Mouse (Mus musculus): ENCODE results near the gene Grap2.
"Not testable (repeated sequence)": the region's sequence is repeated elsewhere in the genome, so short reads cannot be mapped to it uniquely, and the experiment has no call there.

The Grap2 gene

GRCm38 (mm10) chr15:80567139-80567538 lies 5.3 kb upstream of the Grap2 start:
- no peak for DNase-seq

DNA sequence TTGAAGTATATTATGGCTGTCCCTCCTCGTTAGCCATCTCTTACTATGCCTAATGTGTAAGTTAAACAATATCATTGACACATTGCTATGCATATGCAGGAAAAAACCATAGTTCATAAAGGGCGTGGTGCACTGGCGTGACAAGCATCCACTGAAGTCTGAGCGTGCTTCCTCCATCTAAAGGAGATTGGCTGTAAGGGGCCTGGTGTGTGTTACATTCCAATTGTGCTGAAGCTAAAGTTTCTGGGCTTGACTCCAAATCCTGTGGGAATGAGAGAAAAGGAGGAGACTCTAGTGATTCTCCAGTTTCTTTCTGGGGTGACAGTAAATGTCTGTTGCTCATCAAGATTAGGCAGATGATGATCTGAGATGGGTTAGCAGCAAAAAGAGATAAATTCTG lies 4.7 kb upstream of the Grap2 start:
- DNase-seq = no peak

- DNase-seq = no peak
Measured at GRCm38 (mm10) chr15:80569205-80569604, 3.2 kb upstream of the Grap2 start.

DNA sequence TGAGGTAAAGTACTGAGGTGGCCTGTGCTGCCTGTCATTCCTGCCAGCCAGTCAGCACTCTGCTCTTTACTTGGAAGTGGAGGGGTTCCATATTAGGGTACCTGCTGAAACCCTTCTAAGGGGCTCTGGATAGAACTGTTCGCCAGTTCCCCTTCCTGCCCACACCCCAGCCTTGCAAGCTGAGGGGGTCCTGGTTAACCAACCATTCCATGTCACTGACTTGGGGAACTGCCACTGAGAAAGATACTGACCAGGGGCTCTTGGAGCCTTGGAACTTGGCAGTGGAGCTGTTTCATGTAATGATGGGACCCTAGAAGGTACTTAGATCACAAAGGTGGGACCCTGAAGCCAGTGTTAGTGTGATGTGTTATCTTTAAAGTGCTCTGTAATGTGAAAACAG lies 2.2 kb upstream of the Grap2 start:
- DNase-seq = no peak

DNA sequence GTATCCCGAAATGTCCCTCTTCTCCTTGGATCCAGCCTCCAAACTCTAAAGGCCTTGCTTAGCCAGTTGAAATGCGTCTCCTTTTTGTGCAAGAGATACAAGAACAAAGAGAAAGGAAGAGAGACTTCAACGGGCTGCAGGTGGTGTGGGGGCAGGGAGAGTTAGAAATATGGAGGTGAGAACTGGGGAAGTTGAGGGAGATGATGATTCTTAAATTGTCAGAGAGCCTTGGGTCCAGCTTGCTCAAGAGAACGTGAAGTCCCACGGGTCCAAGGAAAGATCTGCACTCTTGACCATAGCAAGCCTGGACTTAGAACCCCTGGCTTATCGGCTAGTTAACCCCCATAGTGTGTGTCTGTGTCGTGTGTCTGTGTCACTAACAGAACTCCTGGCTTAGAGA lies 783 bp upstream of the Grap2 start:
- DNase-seq = no peak

- DNase-seq = no peak
Measured at GRCm38 (mm10) chr15:80572811-80573520, 572 bp downstream of the Grap2 start.

GRCm38 (mm10) chr15:80574211-80575040 lies 2.0 kb downstream of the Grap2 start:
- DNase-seq = no peak

GRCm38 (mm10) chr15:80575817-80576370 lies 3.5 kb downstream of the Grap2 start:
- no peak for DNase-seq

DNA sequence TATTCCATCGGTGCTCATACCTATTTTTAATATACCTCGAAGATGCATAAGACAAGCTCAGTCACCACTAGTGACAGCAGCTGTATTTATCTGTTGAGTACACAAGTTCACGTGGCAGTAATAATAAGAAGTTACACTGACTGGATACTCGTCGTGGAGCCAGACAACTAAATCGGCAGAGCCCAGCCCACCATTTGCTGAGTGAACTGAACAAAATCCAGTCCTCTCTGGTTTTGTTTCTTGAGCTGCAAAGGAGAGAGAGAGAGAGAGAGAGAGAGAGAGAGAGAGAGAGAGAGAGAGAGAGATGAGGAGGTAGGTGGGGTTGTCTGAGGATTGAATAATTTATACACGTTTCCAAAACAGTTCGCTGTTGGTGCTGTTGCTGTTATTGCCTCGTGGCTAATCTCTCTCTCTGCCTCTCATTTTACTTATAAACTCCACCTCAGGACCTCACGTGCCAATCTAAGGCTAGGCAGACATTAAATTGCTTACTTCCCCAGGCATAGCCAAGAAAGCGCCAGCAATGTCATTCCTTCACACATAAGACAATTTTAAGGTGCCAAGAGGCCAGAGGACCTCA lies 4.1 kb downstream of the Grap2 start:
- no peak for DNase-seq

DNA sequence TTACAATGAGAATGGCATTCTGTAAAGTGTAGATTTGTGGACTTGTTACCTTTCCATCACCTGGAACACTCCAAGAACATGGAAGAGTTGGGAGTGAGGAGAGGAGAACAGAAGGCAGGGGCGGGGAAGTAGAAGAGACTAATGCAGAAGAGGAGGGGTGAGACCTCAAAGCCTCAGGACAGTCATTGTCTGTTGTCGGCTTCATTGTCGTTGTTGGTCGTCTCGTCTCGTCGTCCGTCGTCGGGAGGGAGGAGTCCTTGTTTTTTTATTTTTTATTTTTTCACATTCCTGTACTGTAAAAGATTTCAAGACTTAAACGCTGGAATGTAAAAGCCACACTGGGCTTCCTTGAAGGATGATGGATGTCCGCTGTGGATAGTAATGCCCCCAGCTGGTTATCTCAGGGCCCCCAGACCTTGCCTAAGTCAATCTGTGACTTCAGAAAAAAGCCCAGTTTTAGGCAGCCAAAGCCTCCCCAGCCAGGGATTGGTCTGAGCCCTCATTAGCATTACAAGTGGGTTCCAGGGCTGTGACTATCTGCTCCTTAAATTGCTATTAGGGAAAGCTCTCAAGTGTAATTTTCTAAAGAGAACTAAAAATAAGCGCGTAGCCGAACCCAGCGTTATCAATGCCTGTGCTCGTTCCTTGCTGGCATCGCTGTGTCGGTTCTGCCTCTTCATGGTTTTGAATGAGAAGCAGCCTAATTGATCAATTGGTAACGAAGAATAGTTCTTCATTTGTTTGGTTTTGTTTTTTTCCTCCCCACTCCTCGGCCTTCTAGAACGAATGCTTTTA lies 5.0 kb downstream of the Grap2 start:
- DNase-seq = no peak

- no peak for DNase-seq
Measured at GRCm38 (mm10) chr15:80579121-80579520, 6.7 kb downstream of the Grap2 start.

GRCm38 (mm10) chr15:80580585-80580984 lies 8.2 kb downstream of the Grap2 start:
- DNase-seq = not testable (repeated sequence)

- no peak for DNase-seq
Measured at GRCm38 (mm10) chr15:80582581-80583495, 10.4 kb downstream of the Grap2 start.

- no peak for DNase-seq
Measured at GRCm38 (mm10) chr15:80586296-80586695, 13.9 kb downstream of the Grap2 start.

GRCm38 (mm10) chr15:80590641-80591040 lies 18.2 kb downstream of the Grap2 start:
- no peak for DNase-seq

GRCm38 (mm10) chr15:80592737-80593136 lies 20.3 kb downstream of the Grap2 start:
- DNase-seq = no peak

DNA sequence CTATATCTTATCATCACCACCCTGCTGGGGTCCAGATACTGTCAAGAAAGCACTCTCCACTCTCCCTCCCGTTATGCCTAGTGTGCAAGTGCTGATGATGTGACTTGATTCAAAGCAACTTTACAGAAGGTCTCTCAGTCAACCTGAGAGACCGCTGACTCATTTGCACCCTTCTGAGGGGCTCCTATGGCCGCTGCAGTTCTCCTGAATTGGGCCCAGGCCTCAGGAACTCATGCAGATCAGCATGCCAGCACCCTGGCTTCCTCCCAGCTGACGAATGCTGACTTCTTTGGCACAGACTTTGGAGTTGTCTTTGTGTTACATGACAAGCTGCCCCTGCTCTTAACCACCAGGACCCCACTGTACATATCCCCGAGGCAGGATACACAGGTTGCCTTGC lies 21.5 kb downstream of the Grap2 start:
- DNase-seq = no peak

DNA sequence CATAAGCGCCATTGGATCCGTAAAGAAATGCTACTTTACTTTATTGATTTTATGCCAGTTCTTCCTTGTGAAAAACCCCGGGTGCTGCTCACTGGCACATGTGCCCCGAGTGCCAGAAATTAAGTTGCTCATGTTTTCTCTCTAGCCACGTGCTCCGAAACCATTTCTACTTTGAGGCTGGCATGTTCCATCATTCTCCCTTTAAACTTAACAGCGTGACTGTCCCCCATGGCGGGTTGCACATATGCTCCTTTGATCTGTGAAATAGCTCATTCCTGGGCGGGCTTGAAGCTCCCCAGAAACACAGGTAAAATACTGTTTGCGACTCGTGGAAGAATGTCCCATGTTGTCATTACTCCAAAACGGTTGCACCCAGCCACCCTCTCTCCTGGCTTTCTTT lies 26.4 kb downstream of the Grap2 start:
- no peak for DNase-seq

- DNase-seq = peak; percentile 74
Measured at GRCm38 (mm10) chr15:80599213-80599750, 26.9 kb downstream of the Grap2 start.

GRCm38 (mm10) chr15:80599843-80600242 lies 27.4 kb downstream of the Grap2 start:
- no peak for DNase-seq

DNA sequence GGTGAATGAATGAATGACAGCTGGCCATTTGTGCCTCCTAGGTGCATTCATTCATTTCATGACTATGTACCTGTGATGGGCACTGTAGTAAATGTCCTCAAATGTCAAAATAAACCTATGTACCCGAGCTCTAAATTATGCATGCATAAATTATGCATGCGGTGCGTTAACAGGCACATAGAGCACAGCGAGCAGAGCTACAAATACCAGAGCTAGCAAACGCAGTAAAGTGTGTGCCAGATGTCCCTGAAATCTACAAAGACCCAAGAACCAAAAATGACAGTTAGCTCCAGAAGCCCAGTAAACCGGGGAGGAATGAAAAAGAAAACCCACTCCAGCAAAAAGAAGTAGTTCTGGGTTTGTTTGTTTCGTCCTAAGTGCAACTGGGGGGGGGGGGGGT lies 29.1 kb downstream of the Grap2 start:
- DNase-seq = no peak

Measured in kidney, postnatal 14 days (tissue).